Mouse (Mus musculus) liver, embryonic 12.5 days (tissue): Measurements from ENCODE around the gene Map4k4. TPM values are rescaled to one million over a fixed set of nuclear protein-coding genes. Genes with fewer than 3 reads are reported as not detected.

Source experiments
- ATAC-seq: fragments of 200-750 bp; cut with Nextera tagmentation; 2 replicates; pipeline ENCODE4 v1.8.0; 2017; ENCODE audit warnings: moderate number of reproducible peaks, mild to moderate bottlenecking, moderate library complexity
- H3K27ac ChIP-seq: fragments of 300-500 bp; sonication (generic); 2 replicates; pipeline ENCODE4 v1.5.1; 2016; ENCODE audit warnings: mild to moderate bottlenecking
- H3K27me3 ChIP-seq: fragments of 300-500 bp; sonication (generic); replicated peaks from 2 replicates; pipeline ENCODE4 v1.6.1; 2016; ENCODE audit warnings: mild to moderate bottlenecking, moderate library complexity
- H3K36me3 ChIP-seq: fragments of 300-500 bp; sonication (generic); 2 replicates; pipeline ENCODE4 v1.6.1; 2016; ENCODE audit warnings: mild to moderate bottlenecking, moderate library complexity
- H3K4me1 ChIP-seq: fragments of 300-500 bp; sonication (generic); 2 replicates; pipeline ENCODE4 v1.6.1; 2016
- H3K4me2 ChIP-seq: fragments of 300-500 bp; sonication (generic); 2 replicates; pipeline ENCODE4 v1.6.1; 2016; ENCODE audit warnings: mild to moderate bottlenecking, moderate library complexity
- H3K4me3 ChIP-seq: fragments of 300-500 bp; sonication (generic); 2 replicates; pipeline ENCODE4 v1.5.1; 2016; ENCODE audit warnings: mild to moderate bottlenecking, moderate library complexity
- H3K9ac ChIP-seq: fragments of 300-500 bp; sonication (generic); 2 replicates; pipeline ENCODE4 v1.6.1; 2016; ENCODE audit warnings: mild to moderate bottlenecking, moderate library complexity
- H3K9me3 ChIP-seq: fragments of 300-500 bp; sonication (generic); replicated peaks from 2 replicates; pipeline ENCODE4 v1.6.1; 2016; ENCODE audit warnings: mild to moderate bottlenecking, moderate library complexity
- WGBS: fragments of 180-500 bp; shearing (Covaris S2); methylation state at CpG from one replicate; pipeline ENCODE4 v1.1.7; 2016; ENCODE audit not compliant: insufficient replicate concordance; 5-methylcytosine and 5-hydroxymethylcytosine counted together
- polyA plus RNA-seq: library from polyadenylated mRNA; unstranded; fragments of >200 nt; fragmentation: Nextera tagmentation; extraction: Ambion mirVana; gene quantifications from 2 replicates; pipeline ENCODE4 v1.2.1, GENCODE M21; 2016

Gene Map4k4
- polyA plus RNA-seq, 1 experiment from 2014 or later, result 8.8 TPM

GRCm38 (mm10) chr1:39954652-39955051 lies 53.9 kb downstream of the Map4k4 start:
- 62% methylated on average over 3 of the region's 3 CpGs for WGBS
- no peaks in the 10 kb centered on the region for H3K9me3 ChIP-seq
- H3K36me3 ChIP-seq, result no peaks in the 10 kb centered on the region
- peaks cover 78% of the 10 kb centered on the region for H3K4me1 ChIP-seq
- no peaks in the 10 kb centered on the region for H3K27me3 ChIP-seq
- no peak overlapping the region for H3K4me3 ChIP-seq
- no peak for ATAC-seq
- H3K27ac ChIP-seq, result no peak overlapping the region
- H3K9ac ChIP-seq, result no peak overlapping the region
- no peak overlapping the region for H3K4me2 ChIP-seq

- H3K9me3 ChIP-seq, result no peaks in the 10 kb centered on the region
- no peak overlapping the region for H3K9ac ChIP-seq
- peak; percentile 33; the same call in 1 of the 2 replicates for ATAC-seq
- H3K4me2 ChIP-seq, result no peak overlapping the region
- no peak overlapping the region for H3K27ac ChIP-seq
- no peak overlapping the region for H3K4me3 ChIP-seq
- H3K4me1 ChIP-seq, result peaks cover 70% of the 10 kb centered on the region
- 57% methylated on average over 5 of the region's 5 CpGs for WGBS
- no peaks in the 10 kb centered on the region for H3K36me3 ChIP-seq
- no peaks in the 10 kb centered on the region for H3K27me3 ChIP-seq
These were observed 56.0 kb downstream of the Map4k4 start for GRCm38 (mm10) chr1:39956712-39957111.

GRCm38 (mm10) chr1:39957981-39958380 lies 57.3 kb downstream of the Map4k4 start:
- Histone ChIP-seq H3K9ac (no peak overlapping the region), H3K4me2 (no peak overlapping the region), H3K4me1 (peaks cover 60% of the 10 kb centered on the region), H3K27me3 (no peaks in the 10 kb centered on the region), H3K36me3 (peaks cover 4% of the 10 kb centered on the region; the same call in 1 of the 2 replicates), H3K9me3 (no peaks in the 10 kb centered on the region), H3K4me3 (no peak overlapping the region), H3K27ac (no peak overlapping the region)
- ATAC-seq, result peak; percentile 50; the same call in 1 of the 2 replicates
- 41% methylated on average over 7 of the region's 7 CpGs for WGBS

DNA sequence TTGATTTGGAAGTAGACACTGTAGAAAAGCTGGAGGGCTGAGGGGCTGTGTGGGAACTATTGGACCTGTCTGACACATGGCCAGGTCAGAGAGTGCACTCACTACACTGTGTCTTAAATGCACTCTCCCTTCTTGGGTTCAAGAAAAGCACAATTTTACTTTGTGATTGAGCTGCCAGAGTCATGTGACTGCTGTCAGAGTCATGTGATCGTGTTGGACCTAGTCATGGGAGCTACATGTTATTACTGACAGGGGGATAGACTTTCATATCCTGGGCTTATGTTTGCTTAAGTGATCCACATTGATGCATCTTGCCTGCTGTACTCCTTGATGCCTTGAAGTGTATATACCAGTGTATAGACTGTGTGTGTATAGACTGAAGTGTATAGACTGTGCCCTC lies 59.9 kb downstream of the Map4k4 start:
- no peak overlapping the region for H3K4me3 ChIP-seq
- WGBS, result 63% methylated on average over 1 of the region's 1 CpGs
- H3K27me3 ChIP-seq, result no peaks in the 10 kb centered on the region
- ATAC-seq, result no peak
- H3K4me2 ChIP-seq, result no peak overlapping the region
- H3K27ac ChIP-seq, result no peak overlapping the region
- H3K9me3 ChIP-seq, result no peaks in the 10 kb centered on the region
- H3K4me1 ChIP-seq, result peaks cover 62% of the 10 kb centered on the region
- no peak overlapping the region for H3K9ac ChIP-seq
- H3K36me3 ChIP-seq, result peaks cover 7% of the 10 kb centered on the region; the same call in 1 of the 2 replicates

DNA sequence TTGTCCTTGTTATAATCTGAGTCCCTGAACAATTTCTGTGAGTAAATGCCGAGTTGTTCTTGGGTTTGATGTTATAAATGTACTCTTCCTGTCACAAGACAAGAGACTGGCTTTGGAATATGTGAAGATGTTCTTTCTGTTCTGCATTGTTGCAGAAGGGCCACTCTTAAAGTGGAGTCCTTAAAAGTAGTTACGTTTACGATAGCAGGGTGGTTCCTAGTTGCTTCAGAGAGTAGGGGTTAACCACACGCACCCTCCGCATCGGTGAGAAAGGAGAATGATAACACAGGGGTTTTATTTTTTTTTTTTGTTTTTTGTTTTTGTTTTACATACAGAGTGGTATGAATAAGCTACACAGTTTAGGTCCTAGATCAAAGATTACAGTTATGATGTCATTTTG lies 60.4 kb downstream of the Map4k4 start:
- ATAC-seq, result no peak
- Histone ChIP-seq H3K27me3 (no peaks in the 10 kb centered on the region), H3K9ac (no peak overlapping the region), H3K9me3 (no peaks in the 10 kb centered on the region), H3K27ac (no peak overlapping the region), H3K4me2 (no peak overlapping the region), H3K36me3 (peaks cover 7% of the 10 kb centered on the region; the same call in 1 of the 2 replicates), H3K4me3 (no peak overlapping the region), H3K4me1 (peaks cover 61% of the 10 kb centered on the region)
- 67% methylated on average over 6 of the region's 6 CpGs for WGBS

GRCm38 (mm10) chr1:39962321-39962720 lies 61.6 kb downstream of the Map4k4 start:
- Histone ChIP-seq H3K4me1 (peaks cover 48% of the 10 kb centered on the region), H3K4me2 (no peak overlapping the region), H3K4me3 (no peak overlapping the region), H3K9ac (no peak overlapping the region), H3K27ac (no peak overlapping the region), H3K9me3 (no peaks in the 10 kb centered on the region), H3K36me3 (peaks cover 7% of the 10 kb centered on the region; the same call in 1 of the 2 replicates), H3K27me3 (no peaks in the 10 kb centered on the region)
- 81% methylated on average over 4 of the region's 4 CpGs for WGBS
- ATAC-seq, result no peak

DNA sequence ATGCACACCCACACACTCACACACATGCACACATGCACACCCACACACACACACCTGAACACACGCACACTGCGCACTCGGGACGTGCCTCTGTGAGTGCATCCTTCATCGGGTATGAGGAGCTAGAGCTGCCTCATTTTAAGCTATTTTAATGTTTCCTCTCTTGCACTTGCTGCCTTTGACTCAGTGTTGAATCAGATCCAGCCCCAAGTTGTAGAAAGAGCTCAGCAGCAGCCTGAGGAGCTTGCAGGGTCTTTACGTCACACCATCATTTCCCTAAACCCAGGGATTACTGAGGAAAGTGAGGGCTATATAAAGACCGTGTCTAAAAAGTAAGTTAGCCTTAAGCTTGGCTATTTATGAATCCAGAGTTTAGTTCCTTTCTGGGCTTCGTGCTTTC lies 62.1 kb downstream of the Map4k4 start:
- no peak overlapping the region for H3K4me3 ChIP-seq
- no peaks in the 10 kb centered on the region for H3K27me3 ChIP-seq
- no peak overlapping the region for H3K27ac ChIP-seq
- 85% methylated on average over 8 of the region's 8 CpGs for WGBS
- no peak for ATAC-seq
- no peak overlapping the region for H3K9ac ChIP-seq
- H3K4me2 ChIP-seq, result no peak overlapping the region
- peaks cover 43% of the 10 kb centered on the region for H3K4me1 ChIP-seq
- peaks cover 7% of the 10 kb centered on the region; the same call in 1 of the 2 replicates for H3K36me3 ChIP-seq
- no peaks in the 10 kb centered on the region for H3K9me3 ChIP-seq

- 59% methylated on average over 3 of the region's 3 CpGs for WGBS
- ATAC-seq, result peak; percentile 38; the same call in 1 of the 2 replicates
- no peak overlapping the region for H3K27ac ChIP-seq
These were observed 63.1 kb downstream of the Map4k4 start for GRCm38 (mm10) chr1:39963821-39964220.

DNA sequence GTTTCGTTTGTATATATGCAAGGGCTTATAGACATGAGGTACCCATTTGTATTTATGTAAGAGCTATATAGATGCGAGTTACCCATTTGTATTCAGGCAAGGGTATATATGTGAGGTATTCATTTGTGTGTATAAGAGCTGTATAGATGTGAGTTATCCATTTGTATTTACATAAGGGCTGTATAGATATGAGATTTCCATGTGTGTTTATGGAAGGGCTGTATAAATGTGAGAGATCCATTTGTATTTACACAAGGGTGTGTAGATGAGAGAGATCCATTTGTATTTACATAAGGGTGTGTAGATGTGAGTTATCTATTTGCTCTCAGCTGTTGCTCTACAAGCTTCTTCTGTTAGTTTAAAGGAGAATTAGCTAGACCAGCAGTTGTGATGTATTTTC lies 63.7 kb downstream of the Map4k4 start:
- WGBS, result 81% methylated on average over 2 of the region's 2 CpGs
- Histone ChIP-seq H3K27ac (no peak overlapping the region), H3K9me3 (no peaks in the 10 kb centered on the region), H3K27me3 (no peaks in the 10 kb centered on the region), H3K4me3 (no peak overlapping the region), H3K36me3 (peaks cover 7% of the 10 kb centered on the region; the same call in 1 of the 2 replicates), H3K4me2 (no peak overlapping the region), H3K9ac (no peak overlapping the region), H3K4me1 (peaks cover 41% of the 10 kb centered on the region)
- ATAC-seq, result no peak

More at GRCm38 (mm10) chr1:39963821-39964220, 63.1 kb downstream of the Map4k4 start:
- Histone ChIP-seq H3K9ac (no peak overlapping the region), H3K9me3 (no peaks in the 10 kb centered on the region), H3K4me3 (no peak overlapping the region), H3K4me2 (no peak overlapping the region), H3K36me3 (peaks cover 7% of the 10 kb centered on the region; the same call in 1 of the 2 replicates), H3K27me3 (no peaks in the 10 kb centered on the region), H3K4me1 (peaks cover 37% of the 10 kb centered on the region)

DNA sequence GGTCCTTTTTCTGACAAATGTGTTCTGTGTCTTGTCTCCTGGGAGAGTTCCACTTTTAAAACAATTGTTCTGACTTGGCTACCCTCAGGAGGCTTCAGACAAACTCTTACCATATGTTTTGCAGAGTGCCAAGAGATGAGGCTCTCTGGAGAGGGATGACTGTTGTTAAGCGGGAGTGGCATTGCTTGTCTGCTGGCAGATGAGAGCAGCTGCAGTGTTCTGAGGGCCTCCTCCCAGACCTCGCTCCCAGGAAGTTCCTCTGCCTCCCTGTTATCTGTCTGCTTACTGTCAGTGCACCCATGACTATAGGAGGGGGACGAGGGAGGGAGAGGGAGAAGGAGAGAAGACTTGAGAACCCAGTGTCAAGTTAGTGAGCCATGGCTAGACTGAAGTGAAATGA lies 64.7 kb downstream of the Map4k4 start:
- peaks cover 39% of the 10 kb centered on the region for H3K4me1 ChIP-seq
- no peak overlapping the region for H3K9ac ChIP-seq
- H3K36me3 ChIP-seq, result peaks cover 7% of the 10 kb centered on the region; the same call in 1 of the 2 replicates
- peak; percentile 73 for ATAC-seq
- WGBS, result 31% methylated on average over 3 of the region's 3 CpGs
- H3K27ac ChIP-seq, result no peak overlapping the region
- no peaks in the 10 kb centered on the region for H3K27me3 ChIP-seq
- H3K4me2 ChIP-seq, result no peak overlapping the region
- H3K9me3 ChIP-seq, result no peaks in the 10 kb centered on the region
- H3K4me3 ChIP-seq, result no peak overlapping the region

GRCm38 (mm10) chr1:39968999-39969398 lies 68.3 kb downstream of the Map4k4 start:
- H3K9ac ChIP-seq, result no peak overlapping the region
- peaks cover 33% of the 10 kb centered on the region for H3K4me1 ChIP-seq
- H3K27ac ChIP-seq, result no peak overlapping the region
- WGBS, result 22% methylated on average over 7 of the region's 7 CpGs
- no peaks in the 10 kb centered on the region for H3K9me3 ChIP-seq
- H3K36me3 ChIP-seq, result 0 out of 2 replicates have a peak, but pooled peaks cover 2% of the 10 kb centered on the region
- H3K4me2 ChIP-seq, result 0 out of 2 replicates have a peak overlapping the region, but pooled peaks have one; percentile 16
- ATAC-seq, result peak; percentile 72
- no peaks in the 10 kb centered on the region for H3K27me3 ChIP-seq
- H3K4me3 ChIP-seq, result no peak overlapping the region

DNA sequence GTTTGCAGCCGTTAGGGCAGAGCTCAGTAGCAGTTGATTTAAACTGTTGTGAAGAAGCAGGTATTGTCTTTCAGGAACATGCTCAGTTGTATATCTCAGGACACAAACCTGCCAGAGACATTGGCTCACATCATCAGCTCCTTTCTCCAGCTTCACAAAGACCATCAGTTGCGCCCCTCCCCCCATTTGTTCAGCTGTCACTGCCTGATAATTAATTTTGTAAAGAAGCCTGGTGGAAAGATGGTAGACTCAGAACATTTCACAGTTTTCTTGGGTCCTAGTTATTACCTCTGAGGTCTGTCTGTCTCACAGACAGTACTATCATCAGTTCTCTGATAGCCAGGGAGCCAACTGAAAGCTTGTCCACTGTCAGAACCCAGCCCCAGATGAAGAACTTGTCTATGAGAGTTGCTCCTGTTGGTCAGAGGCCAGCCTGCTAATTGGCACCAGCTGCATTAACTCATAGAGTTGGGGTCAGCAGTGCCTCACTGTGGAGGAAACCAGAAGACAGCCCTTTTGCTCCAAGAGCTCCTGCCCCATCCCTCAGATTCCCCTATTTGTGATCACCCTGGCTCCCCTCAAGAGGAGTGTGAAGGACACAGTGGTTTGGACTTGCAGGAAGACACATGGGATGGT lies 69.2 kb downstream of the Map4k4 start:
- Histone ChIP-seq H3K9ac (no peak overlapping the region; the same call in 1 of the 2 replicates), H3K27ac (peak overlapping the region; percentile 40; the same call in 1 of the 2 replicates), H3K27me3 (no peaks in the 10 kb centered on the region), H3K4me3 (no peak overlapping the region), H3K36me3 (peaks cover 7% of the 10 kb centered on the region; the same call in 1 of the 2 replicates), H3K4me1 (peaks cover 26% of the 10 kb centered on the region), H3K9me3 (no peaks in the 10 kb centered on the region), H3K4me2 (peak overlapping the region; percentile 4; the same call in 1 of the 2 replicates)
- 51% methylated on average over 2 of the region's 2 CpGs for WGBS
- ATAC-seq, result no peak
